Mouse (Mus musculus) hindbrain, embryonic 11.5 days (tissue): Measurements from ENCODE around the gene Elovl5. TPM values are rescaled to one million over a fixed set of nuclear protein-coding genes. Genes with fewer than 3 reads are reported as not detected.
"Not testable (repeated sequence)": the region's sequence is repeated elsewhere in the genome, so short reads cannot be mapped to it uniquely, and the experiment has no call there.

Experiments used
- ATAC-seq: fragments of 200-750 bp; cut with Nextera tagmentation; 2 replicates; pipeline ENCODE4 v1.8.0; 2017; ENCODE audit warnings: mild to moderate bottlenecking, moderate TSS enrichment, moderate library complexity; ENCODE audit not compliant: low FRiP score
- DNase-seq: peaks from one replicate; pipeline ENCODE4 v3.0.0-alpha.2; 2015; ENCODE audit warnings: low spot score
- H3K27ac ChIP-seq: fragments of 300-500 bp; sonication (generic); 2 replicates; pipeline ENCODE4 v1.5.1; 2014; ENCODE audit warnings: mild to moderate bottlenecking, low read depth, low read length
- H3K27me3 ChIP-seq: fragments of 300-500 bp; sonication (generic); 2 replicates; pipeline ENCODE4 v1.6.1; 2014; ENCODE audit warnings: mild to moderate bottlenecking, low read length, moderate library complexity, mixed read lengths; ENCODE audit not compliant: control insufficient read depth, insufficient read depth
- H3K36me3 ChIP-seq: fragments of 300-500 bp; sonication (generic); 2 replicates; pipeline ENCODE4 v1.6.1; 2014; ENCODE audit warnings: mild to moderate bottlenecking, low read length, moderate library complexity, mixed read lengths; ENCODE audit not compliant: control insufficient read depth, insufficient read depth
- H3K4me1 ChIP-seq: fragments of 300-500 bp; sonication (generic); replicated peaks from 2 replicates; pipeline ENCODE4 v1.6.1; 2014; ENCODE audit warnings: low read length, mixed read lengths; ENCODE audit not compliant: control insufficient read depth, insufficient read depth
- H3K4me2 ChIP-seq: fragments of 300-500 bp; sonication (generic); replicated peaks from 2 replicates; pipeline ENCODE4 v1.6.1; 2014; ENCODE audit warnings: mild to moderate bottlenecking, low read depth, low read length
- H3K4me3 ChIP-seq: fragments of 300-500 bp; sonication (generic); 2 replicates; pipeline ENCODE4 v1.5.1; 2014; ENCODE audit warnings: low read depth, low read length
- H3K9ac ChIP-seq: fragments of 300-500 bp; sonication (generic); 2 replicates; pipeline ENCODE4 v1.6.1; 2014; ENCODE audit warnings: low read depth, low read length
- H3K9me3 ChIP-seq: fragments of 300-500 bp; sonication (generic); 2 replicates; pipeline ENCODE4 v1.6.1; 2016; ENCODE audit warnings: low read length; ENCODE audit not compliant: control insufficient read depth
- WGBS: fragments of 180-500 bp; shearing (Covaris S2); extraction: QIAGEN DNeasy Blood & Tissue Kit; methylation state at CpG from one replicate; pipeline ENCODE4 v1.1.7; 2014; 5-methylcytosine and 5-hydroxymethylcytosine counted together
- polyA plus RNA-seq: library from polyadenylated mRNA; unstranded; fragments of >200 nt; fragmentation: Nextera tagmentation; extraction: Ambion mirVana; gene quantifications from 2 replicates; pipeline ENCODE4 v1.2.1, GENCODE M21; 2014

Gene Elovl5
- polyA plus RNA-seq, 1 experiment from 2014 or later = 85.1 TPM

GRCm38 (mm10) chr9:77990278-77990677, 73.1 kb downstream of the Elovl5 start:
- DNase-seq = no peak
- H3K9ac ChIP-seq = no peak overlapping the region
- no peak overlapping the region for H3K4me2 ChIP-seq
- 54% methylated on average over 8 of the region's 8 CpGs for WGBS
- no peaks in the 10 kb centered on the region for H3K36me3 ChIP-seq
- no peaks in the 10 kb centered on the region for H3K27me3 ChIP-seq
- no peak overlapping the region for H3K27ac ChIP-seq
- H3K4me3 ChIP-seq = no peak overlapping the region
- H3K9me3 ChIP-seq = no peaks in the 10 kb centered on the region
- no peak for ATAC-seq
- H3K4me1 ChIP-seq = no peaks in the 10 kb centered on the region

GRCm38 (mm10) chr9:77991650-77992049, 74.5 kb downstream of the Elovl5 start:
- H3K4me2 ChIP-seq = no peak overlapping the region
- 86% methylated on average over 4 of the region's 4 CpGs for WGBS
- H3K4me1 ChIP-seq = no peaks in the 10 kb centered on the region
- no peak for DNase-seq
- H3K27me3 ChIP-seq = no peaks in the 10 kb centered on the region
- no peak overlapping the region for H3K4me3 ChIP-seq
- no peak overlapping the region for H3K9ac ChIP-seq
- ATAC-seq = no peak
- H3K9me3 ChIP-seq = no peaks in the 10 kb centered on the region
- H3K36me3 ChIP-seq = no peaks in the 10 kb centered on the region
- H3K27ac ChIP-seq = no peak overlapping the region

GRCm38 (mm10) chr9:77992276-77992675, 75.1 kb downstream of the Elovl5 start:
- DNase-seq (no peak), ATAC-seq (no peak)
- Histone ChIP-seq H3K4me1 (no peaks in the 10 kb centered on the region), H3K27me3 (no peaks in the 10 kb centered on the region), H3K9me3 (no peaks in the 10 kb centered on the region), H3K9ac (no peak overlapping the region), H3K36me3 (no peaks in the 10 kb centered on the region), H3K4me3 (no peak overlapping the region), H3K4me2 (no peak overlapping the region), H3K27ac (no peak overlapping the region)
- 94% methylated on average over 6 of the region's 6 CpGs for WGBS

- WGBS = 96% methylated on average over 1 of the region's 1 CpGs
- ATAC-seq (no peak), DNase-seq (no peak)
- Histone ChIP-seq H3K9ac (no peak overlapping the region), H3K27ac (no peak overlapping the region), H3K4me2 (no peak overlapping the region), H3K27me3 (no peaks in the 10 kb centered on the region), H3K4me1 (no peaks in the 10 kb centered on the region), H3K4me3 (no peak overlapping the region), H3K36me3 (no peaks in the 10 kb centered on the region), H3K9me3 (no peaks in the 10 kb centered on the region)
Measured at GRCm38 (mm10) chr9:77993101-77993500, 75.9 kb downstream of the Elovl5 start.

GRCm38 (mm10) chr9:77993538-77994255, 76.5 kb downstream of the Elovl5 start:
- H3K27me3 ChIP-seq, DNase-seq, H3K4me3 ChIP-seq, ATAC-seq, H3K4me1 ChIP-seq, H3K9ac ChIP-seq, H3K9me3 ChIP-seq, H3K4me2 ChIP-seq, H3K36me3 ChIP-seq, H3K27ac ChIP-seq: not testable (repeated sequence)
- 92% methylated on average over 2 of the region's 2 CpGs for WGBS

GRCm38 (mm10) chr9:77995235-77995634, 78.1 kb downstream of the Elovl5 start:
- H3K9me3 ChIP-seq = no peaks in the 10 kb centered on the region
- no peaks in the 10 kb centered on the region for H3K27me3 ChIP-seq
- H3K4me2 ChIP-seq = no peak overlapping the region
- ATAC-seq = no peak
- no peaks in the 10 kb centered on the region for H3K4me1 ChIP-seq
- no peak overlapping the region for H3K27ac ChIP-seq
- H3K36me3 ChIP-seq = no peaks in the 10 kb centered on the region
- no peak overlapping the region for H3K4me3 ChIP-seq
- no peak for DNase-seq
- WGBS = 79% methylated on average over 9 of the region's 9 CpGs
- H3K9ac ChIP-seq = no peak overlapping the region

- Histone ChIP-seq H3K9ac (no peak overlapping the region), H3K4me3 (no peak overlapping the region), H3K36me3 (no peaks in the 10 kb centered on the region), H3K27me3 (no peaks in the 10 kb centered on the region), H3K4me2 (no peak overlapping the region), H3K9me3 (no peaks in the 10 kb centered on the region), H3K27ac (no peak overlapping the region), H3K4me1 (no peaks in the 10 kb centered on the region)
- DNase-seq (no peak), ATAC-seq (no peak)
- 87% methylated on average over 7 of the region's 7 CpGs for WGBS
Measured at GRCm38 (mm10) chr9:78000586-78001500, 83.7 kb downstream of the Elovl5 start.

- H3K9me3 ChIP-seq = no peaks in the 10 kb centered on the region
- 88% methylated on average over 2 of the region's 2 CpGs for WGBS
- no peaks in the 10 kb centered on the region for H3K4me1 ChIP-seq
- H3K27me3 ChIP-seq = no peaks in the 10 kb centered on the region
- H3K36me3 ChIP-seq = no peaks in the 10 kb centered on the region
- H3K9ac ChIP-seq = no peak overlapping the region
- no peak overlapping the region for H3K4me3 ChIP-seq
- no peak for DNase-seq
- H3K27ac ChIP-seq = no peak overlapping the region
- H3K4me2 ChIP-seq = no peak overlapping the region
- no peak for ATAC-seq
Measured at GRCm38 (mm10) chr9:78003278-78003677, 86.1 kb downstream of the Elovl5 start.
